Mouse (Mus musculus) CH12.LX (cell line): ENCODE data around the gene Slc4a5. TPM values are rescaled to one million over a fixed set of nuclear protein-coding genes. Genes with fewer than 3 reads are reported as not detected.

Source experiments
- DNase-seq: peaks from one replicate; pipeline ENCODE4 v3.0.0-alpha.2; 2013; ENCODE audit errors: extremely low read depth
- H3K27ac ChIP-seq: 2 replicates; pipeline ENCODE4 v1.5.1; 2012; ENCODE audit warnings: low read depth, mild to moderate bottlenecking, control low read depth, moderate library complexity; ENCODE audit not compliant: insufficient read depth
- H3K27me3 ChIP-seq: replicated peaks from 2 replicates; pipeline ENCODE3; 2012; ENCODE audit warnings: inconsistent platforms
- H3K36me3 ChIP-seq, 2 experiments: replicated peaks in 1 of 2; 2 replicates each; pipeline versions ENCODE3 to v1.6.1; 2012; ENCODE audit warnings: inconsistent platforms in 1 of 2, low read length in 1 of 2, mild to moderate bottlenecking in 1 of 2, mixed read lengths in 1 of 2, moderate library complexity in 1 of 2; ENCODE audit not compliant: control insufficient read depth in 1 of 2, insufficient read depth in 1 of 2
- H3K4me1 ChIP-seq, 2 experiments: 2 replicates each; pipeline ENCODE4 v1.6.1; 2012; ENCODE audit warnings: inconsistent platforms in 1 of 2, moderate library complexity in 1 of 2; ENCODE audit not compliant: insufficient read depth in 2 of 2, control insufficient read depth in 1 of 2
- H3K4me2 ChIP-seq: 2 replicates; pipeline ENCODE4 v1.6.1; 2012; ENCODE audit warnings: low read depth, mild to moderate bottlenecking, control low read depth; ENCODE audit not compliant: poor library complexity, insufficient read depth, severe bottlenecking
- H3K4me3 ChIP-seq, 3 experiments: fragments of 150-350 bp in 1 of 3; sonication (generic) in 1 of 3; replicated peaks in 1 of 3; 2 replicates each; pipeline versions ENCODE3 to v1.5.1; 2011 to 2012; ENCODE audit warnings: low read depth in 2 of 3, low read length in 2 of 3, mild to moderate bottlenecking in 2 of 3, moderate library complexity in 2 of 3, control low read depth in 1 of 3, improper control_type of control experiment in 1 of 3, inconsistent platforms in 1 of 3, mixed read lengths in 1 of 3; ENCODE audit not compliant: poor library complexity in 1 of 3
- H3K79me2 ChIP-seq: replicated peaks from 2 replicates; pipeline ENCODE4 v1.6.1; 2012; ENCODE audit warnings: mild to moderate bottlenecking, moderate library complexity; ENCODE audit not compliant: control insufficient read depth, poor library complexity, insufficient read depth, severe bottlenecking; ENCODE audit errors: extremely low read depth
- H3K9ac ChIP-seq: 2 replicates; pipeline ENCODE4 v1.6.1; 2012; ENCODE audit warnings: low read depth, mild to moderate bottlenecking, control low read depth, moderate library complexity; ENCODE audit not compliant: insufficient read depth
- H3K9me3 ChIP-seq: replicated peaks from 2 replicates; pipeline ENCODE3; 2012; ENCODE audit warnings: low read length, inconsistent platforms, mixed read lengths
- CHD1 ChIP-seq: IDR thresholded peaks from 2 replicates; pipeline ENCODE4 v1.6.1; 2012; ENCODE audit warnings: low read depth, low read length, improper control_type of control experiment, inconsistent platforms
- CTCF ChIP-seq, 2 experiments: IDR thresholded peaks in 1 of 2; conservative IDR thresholded peaks in 1 of 2; 2 replicates each; pipeline ENCODE4 v1.5.1; 2011 to 2012; ENCODE audit warnings: low read depth in 2 of 2, low read length in 2 of 2, improper control_type of control experiment in 1 of 2, inconsistent platforms in 1 of 2, mild to moderate bottlenecking in 1 of 2, moderate library complexity in 1 of 2
- EP300 ChIP-seq: IDR thresholded peaks from 2 replicates; pipeline ENCODE4 v1.6.1; 2011; ENCODE audit warnings: low read length, improper control_type of control experiment
- ETS1 ChIP-seq: conservative IDR thresholded peaks from 2 replicates; pipeline ENCODE4 v1.6.1; 2012; ENCODE audit warnings: low read depth, mild to moderate bottlenecking, inconsistent platforms, low read length, improper control_type of control experiment, moderate library complexity
- HCFC1 ChIP-seq: IDR thresholded peaks from 2 replicates; pipeline ENCODE4 v1.6.1; 2012; ENCODE audit warnings: low read depth, mild to moderate bottlenecking, inconsistent platforms, low read length, improper control_type of control experiment
- JUN ChIP-seq: IDR thresholded peaks from 2 replicates; pipeline ENCODE4 v1.6.1; 2011; ENCODE audit warnings: low read depth, mild to moderate bottlenecking, low read length, improper control_type of control experiment, moderate library complexity; ENCODE audit not compliant: insufficient read depth
- KAT2A ChIP-seq: IDR thresholded peaks from 2 replicates; pipeline ENCODE4 v1.6.1; 2012; ENCODE audit warnings: low read length, improper control_type of control experiment, inconsistent platforms; ENCODE audit not compliant: insufficient replicate concordance
- MEF2A ChIP-seq: IDR thresholded peaks from 2 replicates; pipeline ENCODE4 v1.6.1; 2014; ENCODE audit warnings: low read depth, mild to moderate bottlenecking, inconsistent platforms, low read length, improper control_type of control experiment, borderline replicate concordance
- MYC ChIP-seq: IDR thresholded peaks from 2 replicates; pipeline ENCODE4 v1.6.1; 2011; ENCODE audit warnings: low read depth, mild to moderate bottlenecking, improper control_type of control experiment, low read length
- NRF1 ChIP-seq: IDR thresholded peaks from 2 replicates; pipeline ENCODE4 v1.6.1; 2014; ENCODE audit warnings: low read depth, mild to moderate bottlenecking, inconsistent platforms, low read length, improper control_type of control experiment, moderate library complexity
- RCOR1 ChIP-seq: conservative IDR thresholded peaks from 2 replicates; pipeline ENCODE4 v1.6.1; 2012; ENCODE audit warnings: low read depth, mild to moderate bottlenecking, inconsistent platforms, low read length, improper control_type of control experiment
- SIN3A ChIP-seq: IDR thresholded peaks from 2 replicates; pipeline ENCODE4 v1.6.1; 2012; ENCODE audit warnings: low read length, improper control_type of control experiment, inconsistent platforms
- SMC3 ChIP-seq: IDR thresholded peaks from 2 replicates; pipeline ENCODE4 v1.6.1; 2011; ENCODE audit warnings: low read depth, low read length, improper control_type of control experiment
- TBP ChIP-seq: conservative IDR thresholded peaks from 2 replicates; pipeline ENCODE4 v1.6.1; 2011; ENCODE audit warnings: low read depth, low read length, improper control_type of control experiment
- UBTF ChIP-seq: IDR thresholded peaks from 2 replicates; pipeline ENCODE4 v1.6.1; 2012; ENCODE audit warnings: low read depth, mild to moderate bottlenecking, inconsistent platforms, low read length, improper control_type of control experiment, moderate library complexity
- USF2 ChIP-seq: conservative IDR thresholded peaks from 2 replicates; pipeline ENCODE4 v1.6.1; 2011; ENCODE audit warnings: low read depth, low read length, improper control_type of control experiment
- ZC3H11A ChIP-seq: IDR thresholded peaks from 2 replicates; pipeline ENCODE4 v1.6.1; 2012; ENCODE audit warnings: low read depth, mild to moderate bottlenecking, inconsistent platforms, low read length, improper control_type of control experiment
- ZKSCAN1 ChIP-seq: IDR thresholded peaks from 2 replicates; pipeline ENCODE4 v1.6.1; 2012; ENCODE audit warnings: low read depth, inconsistent platforms, low read length, improper control_type of control experiment, borderline replicate concordance
- ZMIZ1 ChIP-seq: IDR thresholded peaks from 2 replicates; pipeline ENCODE4 v1.6.1; 2012; ENCODE audit warnings: low read depth, mild to moderate bottlenecking, inconsistent platforms, low read length, improper control_type of control experiment
- ZNF384 ChIP-seq: IDR thresholded peaks from 2 replicates; pipeline ENCODE4 v1.6.1; 2012; ENCODE audit warnings: low read depth, low read length, improper control_type of control experiment, inconsistent platforms
- dilution Hi-C: fragments of 300-500 bp; cut with MboI; formaldehyde crosslinking; loops from 2 replicates; pipeline ENCODE4 v1.14.3; 2020; ENCODE audit warnings: low sequenced_read_pairs; ENCODE audit not compliant: extremely low pct_unique_long_range_greater_than_20kb, extremely low pct_ligation_motif_present
- in situ Hi-C: fragments of 300-500 bp; cut with MboI; formaldehyde crosslinking; loops from 3 replicates; pipeline ENCODE4 v1.14.3; 2019; ENCODE audit warnings: low sequenced_read_pairs, low pct_ligation_motif_present, low pct_unique_long_range_greater_than_20kb, mixed read lengths
- polyA plus RNA-seq: library from polyadenylated mRNA; unstranded; fragments of >175 nt; gene quantifications from 2 replicates; pipeline ENCODE4 v1.2.1, GENCODE M21; 2012; ENCODE audit warnings: low read depth; ENCODE audit not compliant: insufficient read length
- total RNA-seq, 2 experiments: library from RNA; depleted of rRNA; stranded (reverse); fragments of 300-350 nt in 1 of 2; fragments of >200 nt in 1 of 2; gene quantifications; 2 replicates each; pipeline ENCODE4 v1.2.3; 2012 to 2014

Gene Slc4a5
- total and polyA plus RNA-seq, 3 experiments, result 0.13 to 0.21 TPM; not detected in 1

DNA sequence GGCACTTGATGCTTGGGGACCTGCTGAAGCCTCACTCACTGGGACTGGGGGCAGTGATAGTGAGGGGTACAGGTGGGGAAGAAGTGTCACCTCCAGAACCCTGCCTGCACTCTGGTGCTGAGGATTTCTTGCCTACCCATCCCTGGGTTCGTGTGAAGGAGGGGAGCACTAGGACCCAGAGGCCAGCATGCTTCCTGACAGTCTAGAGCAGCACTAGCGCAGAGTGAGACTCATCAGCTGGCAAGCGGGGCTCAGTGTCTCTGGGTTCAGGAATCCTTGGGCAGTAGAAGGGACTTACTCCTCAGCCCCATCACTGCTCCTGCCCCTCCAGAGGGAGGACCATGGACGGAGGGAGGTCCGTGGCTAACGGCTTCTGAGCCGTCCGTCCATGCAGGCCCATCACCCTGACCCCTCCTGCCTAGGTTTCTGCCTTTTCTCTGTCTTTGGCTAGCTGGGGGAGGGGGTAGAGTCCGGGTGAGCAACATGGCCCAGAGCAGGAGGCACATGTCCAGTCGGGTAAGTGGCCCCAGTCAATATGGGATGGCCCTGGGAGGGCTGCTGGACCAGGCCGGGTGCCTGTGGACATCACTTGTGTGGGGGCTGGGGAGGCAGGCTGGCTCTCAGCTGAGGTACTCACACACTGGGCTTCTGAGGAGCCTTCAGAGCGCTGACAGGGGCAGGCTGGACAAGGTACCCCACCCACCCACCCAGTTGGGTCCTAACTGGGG, 40.1 kb upstream of the Slc4a5 start:
- H3K27ac ChIP-seq, result no peak overlapping the region
- no peak for TF ChIP-seq MEF2A
- no peak for TF ChIP-seq JUN
- no peak for TF ChIP-seq CTCF (conservative IDR thresholded peaks at IDR 0.05 in 1 of 2, IDR thresholded peaks at IDR 0.05 in 1 of 2; ENCODE audit: low read depth in 2 of 2, low read length in 2 of 2)
- no peak for TF ChIP-seq NRF1
- no peak for TF ChIP-seq USF2
- TF ChIP-seq EP300, result no peak
- no peak for TF ChIP-seq UBTF
- no peak for TF ChIP-seq CHD1
- TF ChIP-seq ZKSCAN1, result no peak
- TF ChIP-seq SIN3A, result no peak
- TF ChIP-seq, all 38 proteins: peak for 0
- H3K4me1 ChIP-seq, result peaks cover 4 to 5% of the 10 kb centered on the region in 2 experiments; a peak in 1 of 4 replicates
- no peaks in the 10 kb centered on the region for H3K27me3 ChIP-seq
- no peaks in the 10 kb centered on the region for H3K9me3 ChIP-seq
- DNase-seq, result no peak
- peaks cover 17 to 41% of the 10 kb centered on the region in 2 experiments for H3K36me3 ChIP-seq
- dilution Hi-C loops, result no loop called here
- no peak overlapping the region for H3K9ac ChIP-seq
- H3K4me2 ChIP-seq, result no peak overlapping the region
- in situ Hi-C loops, result no loop called here
- no peak overlapping the region for H3K4me3 ChIP-seq
- no peaks in the 10 kb centered on the region for H3K79me2 ChIP-seq

DNA sequence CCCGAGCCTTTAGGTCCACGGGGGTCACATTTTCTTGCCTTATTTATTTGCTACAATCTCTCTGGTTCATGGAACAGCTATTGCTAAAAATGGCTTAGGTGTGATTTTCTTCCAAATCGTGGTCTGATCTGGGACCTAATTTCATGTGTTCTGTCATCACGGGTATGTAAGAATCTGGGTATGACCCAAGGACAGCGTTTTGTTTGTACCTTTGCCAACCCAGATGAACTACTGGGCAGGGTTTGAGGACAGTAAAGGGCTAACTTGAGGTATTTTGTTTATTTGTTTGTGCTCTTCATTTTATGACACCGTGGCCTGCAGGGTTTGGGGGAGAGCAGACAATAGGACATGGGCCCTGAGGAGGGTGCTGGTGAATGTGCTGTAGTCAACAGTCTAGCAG, 39.0 kb upstream of the Slc4a5 start:
- TF ChIP-seq UBTF (no peak), ZC3H11A (no peak), MYC (no peak), ETS1 (no peak), USF2 (no peak), SMC3 (no peak), TBP (no peak), JUN (no peak), HCFC1 (no peak), KAT2A (no peak), CTCF (conservative IDR thresholded peaks at IDR 0.05 in 1 of 2, IDR thresholded peaks at IDR 0.05 in 1 of 2; ENCODE audit: low read depth in 2 of 2, low read length in 2 of 2) (no peak), ZNF384 (no peak), RCOR1 (no peak), ZMIZ1 (no peak)
- peaks cover 4 to 5% of the 10 kb centered on the region in 2 experiments; a peak in 1 of 4 replicates for H3K4me1 ChIP-seq
- dilution Hi-C loops, result no loop called here
- H3K4me3 ChIP-seq, result no peak overlapping the region
- no peaks in the 10 kb centered on the region for H3K9me3 ChIP-seq
- H3K4me2 ChIP-seq, result no peak overlapping the region
- H3K27ac ChIP-seq, result no peak overlapping the region
- no peak for DNase-seq
- H3K9ac ChIP-seq, result no peak overlapping the region
- H3K36me3 ChIP-seq, result peaks cover 20 to 51% of the 10 kb centered on the region in 2 experiments
- no peaks in the 10 kb centered on the region for H3K27me3 ChIP-seq
- in situ Hi-C loops, result no loop called here
- H3K79me2 ChIP-seq, result no peaks in the 10 kb centered on the region
